ENCODE assay signal across 19 mouse cellular contexts in the genomic region with DNA sequence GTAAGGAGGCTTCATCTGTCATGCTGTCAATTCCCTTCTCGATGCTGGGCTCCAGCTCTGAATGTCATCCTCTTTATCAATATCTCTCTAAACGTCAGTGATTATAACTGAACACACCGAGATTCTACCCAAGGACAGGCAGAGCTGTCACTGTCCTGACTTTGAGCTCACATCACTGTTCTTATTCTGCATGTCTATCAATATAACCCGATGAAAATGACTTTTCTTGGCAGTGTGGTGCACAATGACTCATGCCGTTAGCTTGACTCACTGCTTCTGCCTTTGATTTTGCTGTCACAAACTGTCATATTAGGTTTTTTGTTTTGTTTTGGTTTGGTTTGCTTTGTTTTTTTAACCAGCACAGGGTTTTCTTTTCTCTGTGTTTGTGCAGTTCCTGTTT.
DNase-seq lines count a peak whose midpoint lies in the region; ATAC-seq lines count a peak whose summit lies in the region.
"Had no signal": no experiment of that assay in that cellular context is flagged by ENCODE, and none has a peak within 500 bp of the region (broad histone marks: within the 10 kb centered on the region; RNA-seq: fewer than 3 reads in every experiment).

No protein-coding gene starts in this region.

- H3K9me3 ChIP-seq in midbrain, embryonic 14.5 days (ENCODE audit: control insufficient read depth, low read length) = no peaks in the 10 kb centered on the region
- H3K9me3 ChIP-seq in midbrain, embryonic 11.5 days (ENCODE audit: control insufficient read depth, low read length) = no peaks in the 10 kb centered on the region
- H3K9me3 ChIP-seq: limb, embryonic 15.5 days; liver, embryonic 15.5 days; stomach, embryonic 15.5 days had no signal

- peak; percentile 3 for DNase-seq in adrenal gland, postnatal 10 days
- DNase-seq in adrenal gland, postnatal 25 days = no peak
- DNase-seq in midbrain, embryonic 14.5 days = peak; percentile 15
- no peak for DNase-seq in midbrain, embryonic 11.5 days (ENCODE audit: low spot score, missing footprints)
- peak; percentile 62 for DNase-seq in Muller cell, postnatal 12 days (ENCODE audit: inconsistent ontology term)
- DNase-seq in layer of hippocampus, adult 9-11 months = peak; percentile 11
- DNase-seq in kidney, adult 9 months = no peak
- DNase-seq in spleen, postnatal 36 days (ENCODE audit: low spot score in 2 of 2) = no peak
- DNase-seq: cerebellum, adult 8-10 months; gastrocnemius, postnatal 25 days; heart, adult 2 months; heart, postnatal 4 days; kidney, adult 8-10 months; kidney, postnatal 25 days; thymus, adult 2 months had no signal

- no peak overlapping the region for H3K27ac ChIP-seq in midbrain, embryonic 14.5 days (replicated peaks; ENCODE audit: low read depth, low read length)
- no peak overlapping the region for H3K27ac ChIP-seq in midbrain, embryonic 11.5 days (ENCODE audit: low read depth, low read length)
- H3K27ac ChIP-seq: heart, adult 2 months; limb, embryonic 15.5 days; liver, embryonic 15.5 days; stomach, embryonic 15.5 days had no signal

- no peak overlapping the region for H3K4me3 ChIP-seq in midbrain, embryonic 14.5 days (replicated peaks; ENCODE audit: low read depth, low read length)
- no peak overlapping the region for H3K4me3 ChIP-seq in midbrain, embryonic 11.5 days (ENCODE audit: low read depth, low read length)
- H3K4me3 ChIP-seq: heart, adult 2 months; limb, embryonic 15.5 days; liver, embryonic 15.5 days; stomach, embryonic 15.5 days had no signal

- H3K9ac ChIP-seq in midbrain, embryonic 14.5 days (replicated peaks; ENCODE audit: low read length) = no peak overlapping the region
- no peak overlapping the region for H3K9ac ChIP-seq in midbrain, embryonic 11.5 days (ENCODE audit: low read length)
- H3K9ac ChIP-seq: limb, embryonic 15.5 days; liver, embryonic 15.5 days; stomach, embryonic 15.5 days had no signal

- no peaks in the 10 kb centered on the region for H3K36me3 ChIP-seq in midbrain, embryonic 14.5 days (ENCODE audit: control insufficient read depth, insufficient read depth, low read length)
- no peaks in the 10 kb centered on the region for H3K36me3 ChIP-seq in midbrain, embryonic 11.5 days (ENCODE audit: control insufficient read depth, insufficient read depth, low read length)
- H3K36me3 ChIP-seq: limb, embryonic 15.5 days; liver, embryonic 15.5 days; stomach, embryonic 15.5 days had no signal

- H3K4me1 ChIP-seq in midbrain, embryonic 14.5 days (ENCODE audit: control insufficient read depth, insufficient read depth, low read length) = no peaks in the 10 kb centered on the region
- H3K4me1 ChIP-seq in midbrain, embryonic 11.5 days (ENCODE audit: control insufficient read depth, insufficient read depth, low read length) = no peaks in the 10 kb centered on the region
- H3K4me1 ChIP-seq: limb, embryonic 15.5 days; liver, embryonic 15.5 days; stomach, embryonic 15.5 days had no signal

- WGBS in midbrain, embryonic 14.5 days = 78% methylated on average over 5 of the region's 5 CpGs
- WGBS in midbrain, embryonic 11.5 days = 87% methylated on average over 5 of the region's 5 CpGs

- no peak overlapping the region for H3K4me2 ChIP-seq in midbrain, embryonic 14.5 days (ENCODE audit: low read length)
- no peak overlapping the region for H3K4me2 ChIP-seq in midbrain, embryonic 11.5 days
- H3K4me2 ChIP-seq: limb, embryonic 15.5 days; liver, embryonic 15.5 days; stomach, embryonic 15.5 days had no signal

- ATAC-seq in midbrain, embryonic 14.5 days (ENCODE audit: low FRiP score, low TSS enrichment) = no peak; the same call in 1 of the 2 replicates
- ATAC-seq in midbrain, embryonic 11.5 days (ENCODE audit: low FRiP score) = no peak

- no peaks in the 10 kb centered on the region for H3K27me3 ChIP-seq in midbrain, embryonic 14.5 days (ENCODE audit: control insufficient read depth, insufficient read depth, low read length)
- H3K27me3 ChIP-seq in midbrain, embryonic 11.5 days (ENCODE audit: control insufficient read depth, insufficient read depth, low read length) = no peaks in the 10 kb centered on the region
- H3K27me3 ChIP-seq: CH12.LX; limb, embryonic 15.5 days; liver, embryonic 15.5 days; stomach, embryonic 15.5 days had no signal

Comparison
In these comparisons a context has a peak if more than half of its experiments do, and no peak if none do; other contexts are left out.
1. DNase-seq: peak in adrenal gland, postnatal 10 days (single experiment), midbrain, embryonic 14.5 days (single experiment), Muller cell, postnatal 12 days (single experiment) and layer of hippocampus, adult 9-11 months (single experiment); none in adrenal gland, postnatal 25 days (single experiment), midbrain, embryonic 11.5 days (single experiment), kidney, adult 9 months (single experiment) and spleen, postnatal 36 days (0 of 2).